Mouse (Mus musculus): ENCODE results near the gene Auts2. TPM values are rescaled to one million over a fixed set of nuclear protein-coding genes. Genes with fewer than 3 reads are reported as not detected.
A peak's percentile ranks its signal among the peaks of the same experiment; 100 is the strongest.

The Auts2 gene
- polyA plus RNA-seq, 1 experiment from 2014 or later, result 17.0 TPM

- no peaks in the 10 kb centered on the region for H3K36me3 ChIP-seq
- 0 out of 2 replicates have a peak, but pooled peaks cover 3% of the 10 kb centered on the region for H3K4me1 ChIP-seq
- H3K9ac ChIP-seq, result no peak overlapping the region
- H3K4me2 ChIP-seq, result no peak overlapping the region
- H3K9me3 ChIP-seq, result no peaks in the 10 kb centered on the region
- no peak for ATAC-seq (ENCODE audit: borderline replicate concordance, extremely low read depth, low FRiP score, low TSS enrichment)
- WGBS, result 41% methylated on average over 14 of the region's 14 CpGs
- no peak overlapping the region for H3K4me3 ChIP-seq
- H3K27ac ChIP-seq, result no peak overlapping the region
- H3K27me3 ChIP-seq, result no peaks in the 10 kb centered on the region
Observed at GRCm38 (mm10) chr5:131839657-131840315, 703.4 kb downstream of the Auts2 start.

- Histone ChIP-seq H3K27me3 (no peaks in the 10 kb centered on the region), H3K4me2 (no peak overlapping the region), H3K36me3 (no peaks in the 10 kb centered on the region), H3K27ac (no peak overlapping the region), H3K4me1 (0 out of 2 replicates have a peak, but pooled peaks cover 3% of the 10 kb centered on the region), H3K9me3 (no peaks in the 10 kb centered on the region), H3K4me3 (no peak overlapping the region), H3K9ac (no peak overlapping the region)
- ATAC-seq (ENCODE audit: borderline replicate concordance, extremely low read depth, low FRiP score, low TSS enrichment), result no peak
- WGBS, result 46% methylated on average over 10 of the region's 10 CpGs
Observed at GRCm38 (mm10) chr5:131839023-131839422, 704.1 kb downstream of the Auts2 start.

GRCm38 (mm10) chr5:131838064-131838463, 705.1 kb downstream of the Auts2 start:
- Histone ChIP-seq H3K4me1 (0 out of 2 replicates have a peak, but pooled peaks cover 3% of the 10 kb centered on the region), H3K4me3 (no peak overlapping the region), H3K9me3 (no peaks in the 10 kb centered on the region), H3K9ac (no peak overlapping the region), H3K27ac (no peak overlapping the region), H3K27me3 (no peaks in the 10 kb centered on the region), H3K36me3 (no peaks in the 10 kb centered on the region), H3K4me2 (no peak overlapping the region)
- no peak for ATAC-seq (ENCODE audit: borderline replicate concordance, extremely low read depth, low FRiP score, low TSS enrichment)
- WGBS, result 76% methylated on average over 6 of the region's 6 CpGs

- Histone ChIP-seq H3K36me3 (no peaks in the 10 kb centered on the region), H3K4me1 (0 out of 2 replicates have a peak, but pooled peaks cover 3% of the 10 kb centered on the region), H3K4me2 (no peak overlapping the region), H3K4me3 (no peak overlapping the region), H3K27ac (0 out of 2 replicates have a peak overlapping the region, but pooled peaks have one; percentile 37), H3K9ac (no peak overlapping the region), H3K9me3 (no peaks in the 10 kb centered on the region), H3K27me3 (no peaks in the 10 kb centered on the region)
- no peak for ATAC-seq (ENCODE audit: borderline replicate concordance, extremely low read depth, low FRiP score, low TSS enrichment)
- WGBS, result 56% methylated on average over 6 of the region's 6 CpGs
Observed at GRCm38 (mm10) chr5:131836014-131836735, 707.0 kb downstream of the Auts2 start.

- Histone ChIP-seq H3K27ac (no peak overlapping the region), H3K4me3 (no peak overlapping the region), H3K9me3 (no peaks in the 10 kb centered on the region), H3K36me3 (no peaks in the 10 kb centered on the region), H3K4me2 (no peak overlapping the region), H3K4me1 (peaks cover 6% of the 10 kb centered on the region; the same call in 1 of the 2 replicates), H3K9ac (no peak overlapping the region), H3K27me3 (no peaks in the 10 kb centered on the region)
- no peak for ATAC-seq (ENCODE audit: borderline replicate concordance, extremely low read depth, low FRiP score, low TSS enrichment)
- WGBS, result 59% methylated on average over 19 of the region's 19 CpGs
Observed at GRCm38 (mm10) chr5:131832891-131833876, 710.0 kb downstream of the Auts2 start.

GRCm38 (mm10) chr5:131830111-131830510, 713.0 kb downstream of the Auts2 start:
- Histone ChIP-seq H3K4me1 (peaks cover 6% of the 10 kb centered on the region; the same call in 1 of the 2 replicates), H3K4me2 (no peak overlapping the region), H3K27me3 (no peaks in the 10 kb centered on the region), H3K36me3 (no peaks in the 10 kb centered on the region), H3K9ac (no peak overlapping the region), H3K27ac (no peak overlapping the region), H3K4me3 (no peak overlapping the region), H3K9me3 (no peaks in the 10 kb centered on the region)
- no peak for ATAC-seq (ENCODE audit: borderline replicate concordance, extremely low read depth, low FRiP score, low TSS enrichment)
- WGBS, result 58% methylated on average over 6 of the region's 6 CpGs

- Histone ChIP-seq H3K9me3 (no peaks in the 10 kb centered on the region), H3K4me2 (no peak overlapping the region), H3K27ac (no peak overlapping the region), H3K4me1 (peaks cover 6% of the 10 kb centered on the region; the same call in 1 of the 2 replicates), H3K36me3 (no peaks in the 10 kb centered on the region), H3K4me3 (no peak overlapping the region), H3K27me3 (peaks cover under 1% of the 10 kb centered on the region; the same call in 1 of the 2 replicates), H3K9ac (no peak overlapping the region)
- 24% methylated on average over 3 of the region's 3 CpGs for WGBS
- ATAC-seq (ENCODE audit: borderline replicate concordance, extremely low read depth, low FRiP score, low TSS enrichment), result no peak
Observed at GRCm38 (mm10) chr5:131829248-131829647, 713.9 kb downstream of the Auts2 start.

- Histone ChIP-seq H3K27ac (no peak overlapping the region), H3K4me3 (no peak overlapping the region), H3K36me3 (no peaks in the 10 kb centered on the region), H3K27me3 (peaks cover 6% of the 10 kb centered on the region; the same call in 1 of the 2 replicates), H3K4me1 (peaks cover 6% of the 10 kb centered on the region; the same call in 1 of the 2 replicates), H3K9ac (no peak overlapping the region), H3K9me3 (no peaks in the 10 kb centered on the region), H3K4me2 (no peak overlapping the region)
- ATAC-seq (ENCODE audit: borderline replicate concordance, extremely low read depth, low FRiP score, low TSS enrichment), result no peak
- WGBS, result 39% methylated on average over 2 of the region's 2 CpGs
Observed at GRCm38 (mm10) chr5:131828607-131829006, 714.5 kb downstream of the Auts2 start.

- Histone ChIP-seq H3K4me3 (no peak overlapping the region), H3K9ac (no peak overlapping the region), H3K4me1 (peaks cover 6% of the 10 kb centered on the region; the same call in 1 of the 2 replicates), H3K27ac (no peak overlapping the region), H3K9me3 (no peaks in the 10 kb centered on the region), H3K4me2 (no peak overlapping the region), H3K36me3 (no peaks in the 10 kb centered on the region), H3K27me3 (peaks cover 6% of the 10 kb centered on the region; the same call in 1 of the 2 replicates)
- no peak for ATAC-seq (ENCODE audit: borderline replicate concordance, extremely low read depth, low FRiP score, low TSS enrichment)
- 87% methylated on average over 8 of the region's 8 CpGs for WGBS
Observed at GRCm38 (mm10) chr5:131826362-131827261, 716.5 kb downstream of the Auts2 start.

- Histone ChIP-seq H3K4me1 (peaks cover 6% of the 10 kb centered on the region; the same call in 1 of the 2 replicates), H3K27ac (no peak overlapping the region), H3K36me3 (no peaks in the 10 kb centered on the region), H3K9ac (no peak overlapping the region), H3K4me3 (no peak overlapping the region), H3K27me3 (peaks cover 6% of the 10 kb centered on the region; the same call in 1 of the 2 replicates), H3K9me3 (no peaks in the 10 kb centered on the region), H3K4me2 (no peak overlapping the region)
- WGBS, result 67% methylated on average over 3 of the region's 3 CpGs
- ATAC-seq (ENCODE audit: borderline replicate concordance, extremely low read depth, low FRiP score, low TSS enrichment), result no peak
Observed at GRCm38 (mm10) chr5:131825421-131825820, 717.7 kb downstream of the Auts2 start.

Measured in lung, embryonic 15.5 days (tissue).